ENCODE assay signal across 1 mouse cellular context in genomic region chr16:31081125-31081664, GRCm38 (mm10).
A peak's percentile ranks its signal among the peaks of the same experiment; 100 is the strongest.
TF ChIP-seq lines count a peak whose summit lies in the region.

Gene Xxylt1 (minus strand): TSS chr16:31081432.

TF ChIP-seq in CH12.LX, 34 proteins besides CTCF, POLR2A, EP300 and RAD21 (continued from another document):
- TF ChIP-seq MXI1 (IDR thresholded peaks at IDR 0.05; ENCODE audit: low read depth, low read length) (peak; percentile 88), E2F4 (IDR thresholded peaks at IDR 0.05; ENCODE audit: insufficient replicate concordance, low read depth, low read length) (0 out of 2 replicates have a peak, but pooled peaks have one; percentile 35), TBP (conservative IDR thresholded peaks at IDR 0.05; ENCODE audit: low read depth, low read length) (peak; percentile 72; the same call in 1 of the 2 replicates), ZMIZ1 (IDR thresholded peaks at IDR 0.05; ENCODE audit: low read depth, low read length) (peak; percentile 83; the same call in 1 of the 2 replicates), CHD2 (IDR thresholded peaks at IDR 0.05; ENCODE audit: low read length) (peak; percentile 61), MAFK (IDR thresholded peaks at IDR 0.05; ENCODE audit: insufficient replicate concordance, low read length) (no peak), USF1 (IDR thresholded peaks at IDR 0.05; ENCODE audit: low read depth, low read length) (no peak), SMC3 (IDR thresholded peaks at IDR 0.05; ENCODE audit: low read depth, low read length) (no peak; the same call in 1 of the 2 replicates), ZNF384 (IDR thresholded peaks at IDR 0.05; ENCODE audit: low read depth, low read length) (no peak), BHLHE40 (IDR thresholded peaks at IDR 0.05; ENCODE audit: low read depth, low read length) (peak; percentile 93), SIN3A (IDR thresholded peaks at IDR 0.05; ENCODE audit: low read length) (peak; percentile 98), TCF12 (IDR thresholded peaks at IDR 0.05; ENCODE audit: low read depth, low read length) (peak; percentile 93)
TF ChIP-seq in CH12.LX: peak in this region for 21.
